Mouse (Mus musculus): ENCODE results near the gene Coro2b. TPM values are rescaled to one million over a fixed set of nuclear protein-coding genes. Genes with fewer than 3 reads are reported as not detected.

Coro2b gene
- polyA plus RNA-seq, 1 experiment, result 3.1 TPM

DNA sequence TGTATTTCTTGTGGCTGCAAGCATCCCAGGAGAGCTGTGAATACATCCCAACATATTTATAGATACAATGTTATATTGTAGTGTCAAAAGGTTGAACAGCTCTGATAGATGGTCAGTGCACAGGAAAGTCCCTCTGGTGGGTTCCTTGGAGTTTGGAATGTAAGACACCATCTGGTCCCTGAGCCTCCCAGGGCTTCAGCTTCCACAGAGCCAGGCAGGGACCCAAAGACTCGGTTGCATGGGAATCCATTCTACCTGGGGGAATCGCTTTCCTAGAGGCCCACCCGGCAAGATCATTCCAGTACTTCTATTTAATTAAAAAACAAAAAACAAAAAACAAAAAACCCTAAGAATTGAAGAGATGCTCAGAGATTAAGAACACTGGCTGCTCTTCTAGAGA lies 78.4 kb downstream of the Coro2b start:
- Histone ChIP-seq H3K9me3 (replicated peaks; ENCODE audit: control insufficient read depth, insufficient read depth, low read length, poor library complexity, severe bottlenecking) (no peaks in the 10 kb centered on the region), H3K27me3 (ENCODE audit: control insufficient read depth, insufficient read depth, low read length, poor library complexity, severe bottlenecking) (no peaks in the 10 kb centered on the region), H3K27ac (ENCODE audit: insufficient read depth, low read length) (no peak overlapping the region), H3K4me1 (ENCODE audit: control insufficient read depth, insufficient read depth, low read length) (peaks cover 2% of the 10 kb centered on the region), H3K4me3 (ENCODE audit: low read depth, low read length) (no peak overlapping the region), H3K9ac (ENCODE audit: low read depth, poor library complexity, severe bottlenecking) (no peak overlapping the region), H3K36me3 (ENCODE audit: control insufficient read depth, insufficient read depth, low read length, poor library complexity, severe bottlenecking) (no peaks in the 10 kb centered on the region)
- TF ChIP-seq POLR2A (IDR thresholded peaks at IDR 0.05; ENCODE audit: insufficient read depth, low read length) (no peak), CTCF (IDR thresholded peaks at IDR 0.05; ENCODE audit: low read depth, low read length) (no peak), EP300 (IDR thresholded peaks at IDR 0.05; ENCODE audit: insufficient read depth, low read depth, low read length) (no peak)

DNA sequence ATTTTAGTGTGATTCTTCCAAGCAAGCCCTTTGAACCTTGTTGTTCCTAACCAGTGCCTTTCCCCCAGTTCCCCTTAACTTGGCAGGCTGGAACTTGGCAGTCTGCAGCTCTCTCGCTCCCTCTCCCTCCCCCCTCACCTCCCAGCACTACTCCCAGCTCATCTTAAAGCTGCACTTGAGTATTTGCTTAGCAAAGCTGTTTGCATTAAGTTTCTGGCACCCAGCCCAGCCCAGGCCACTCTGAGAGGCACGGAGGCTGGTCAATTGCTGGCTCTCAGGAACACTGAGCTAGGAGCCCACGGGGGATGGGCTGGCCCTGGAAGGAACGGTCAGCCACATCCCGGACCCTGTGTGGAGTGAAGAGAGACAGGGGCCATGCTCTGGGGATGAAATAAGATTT lies 80.8 kb downstream of the Coro2b start:
- H3K36me3 ChIP-seq (ENCODE audit: control insufficient read depth, insufficient read depth, low read length, poor library complexity, severe bottlenecking), result no peaks in the 10 kb centered on the region

DNA sequence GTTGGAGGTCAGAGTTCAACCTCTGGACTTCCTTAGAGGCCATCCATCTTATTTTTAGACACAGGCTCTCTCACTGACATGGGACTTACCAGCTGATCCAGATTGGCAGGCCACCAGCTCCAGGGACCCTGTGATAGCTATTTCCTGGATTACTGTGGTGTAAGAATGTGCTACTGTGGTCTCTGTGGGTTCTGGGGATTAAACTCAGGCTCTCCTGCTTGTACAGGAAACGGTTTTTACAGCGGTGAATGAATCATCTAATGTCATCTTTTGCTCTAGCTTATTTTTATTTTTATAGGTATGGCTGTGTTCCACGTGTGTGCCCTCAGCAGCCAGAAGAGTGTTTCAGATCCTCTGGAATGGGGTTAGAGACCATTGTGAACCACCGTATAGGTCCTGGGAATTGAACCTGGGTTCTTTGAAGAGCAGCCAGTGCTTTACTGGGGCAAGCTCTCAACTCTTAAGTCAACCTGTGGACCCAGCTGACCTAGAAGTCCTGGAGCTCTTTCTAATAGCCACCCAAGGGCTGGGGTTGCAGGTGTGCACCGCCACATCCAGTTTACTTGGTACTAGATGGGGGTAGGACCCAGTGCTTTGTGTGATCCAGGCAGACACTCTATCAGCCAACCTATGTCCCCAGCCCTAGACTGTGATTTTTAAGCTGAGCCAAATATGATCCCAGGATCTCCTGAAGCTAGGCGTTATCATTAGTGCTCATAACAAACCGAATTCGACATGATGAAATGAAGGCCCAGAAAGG lies 81.5 kb downstream of the Coro2b start:
- Histone ChIP-seq H3K27ac (ENCODE audit: insufficient read depth, low read length) (no peak overlapping the region), H3K27me3 (ENCODE audit: control insufficient read depth, insufficient read depth, low read length, poor library complexity, severe bottlenecking) (no peaks in the 10 kb centered on the region), H3K9me3 (replicated peaks; ENCODE audit: control insufficient read depth, insufficient read depth, low read length, poor library complexity, severe bottlenecking) (no peaks in the 10 kb centered on the region), H3K9ac (ENCODE audit: low read depth, poor library complexity, severe bottlenecking) (no peak overlapping the region), H3K4me3 (ENCODE audit: low read depth, low read length) (no peak overlapping the region), H3K4me1 (ENCODE audit: control insufficient read depth, insufficient read depth, low read length) (no peaks in the 10 kb centered on the region), H3K36me3 (ENCODE audit: control insufficient read depth, insufficient read depth, low read length, poor library complexity, severe bottlenecking) (no peaks in the 10 kb centered on the region)
- no peak for TF ChIP-seq CTCF (IDR thresholded peaks at IDR 0.05; ENCODE audit: low read depth, low read length)
- TF ChIP-seq POLR2A (IDR thresholded peaks at IDR 0.05; ENCODE audit: insufficient read depth, low read length), result no peak
- TF ChIP-seq EP300 (IDR thresholded peaks at IDR 0.05; ENCODE audit: insufficient read depth, low read depth, low read length), result no peak

More for the DNA sequence above, 80.8 kb downstream of the Coro2b start:
- Histone ChIP-seq H3K9ac (ENCODE audit: low read depth, poor library complexity, severe bottlenecking) (no peak overlapping the region), H3K9me3 (replicated peaks; ENCODE audit: control insufficient read depth, insufficient read depth, low read length, poor library complexity, severe bottlenecking) (no peaks in the 10 kb centered on the region), H3K27ac (ENCODE audit: insufficient read depth, low read length) (no peak overlapping the region), H3K4me1 (ENCODE audit: control insufficient read depth, insufficient read depth, low read length) (no peaks in the 10 kb centered on the region), H3K27me3 (ENCODE audit: control insufficient read depth, insufficient read depth, low read length, poor library complexity, severe bottlenecking) (no peaks in the 10 kb centered on the region), H3K4me3 (ENCODE audit: low read depth, low read length) (no peak overlapping the region)
- TF ChIP-seq EP300 (IDR thresholded peaks at IDR 0.05; ENCODE audit: insufficient read depth, low read depth, low read length) (no peak), CTCF (IDR thresholded peaks at IDR 0.05; ENCODE audit: low read depth, low read length) (no peak), POLR2A (IDR thresholded peaks at IDR 0.05; ENCODE audit: insufficient read depth, low read length) (no peak)

DNA sequence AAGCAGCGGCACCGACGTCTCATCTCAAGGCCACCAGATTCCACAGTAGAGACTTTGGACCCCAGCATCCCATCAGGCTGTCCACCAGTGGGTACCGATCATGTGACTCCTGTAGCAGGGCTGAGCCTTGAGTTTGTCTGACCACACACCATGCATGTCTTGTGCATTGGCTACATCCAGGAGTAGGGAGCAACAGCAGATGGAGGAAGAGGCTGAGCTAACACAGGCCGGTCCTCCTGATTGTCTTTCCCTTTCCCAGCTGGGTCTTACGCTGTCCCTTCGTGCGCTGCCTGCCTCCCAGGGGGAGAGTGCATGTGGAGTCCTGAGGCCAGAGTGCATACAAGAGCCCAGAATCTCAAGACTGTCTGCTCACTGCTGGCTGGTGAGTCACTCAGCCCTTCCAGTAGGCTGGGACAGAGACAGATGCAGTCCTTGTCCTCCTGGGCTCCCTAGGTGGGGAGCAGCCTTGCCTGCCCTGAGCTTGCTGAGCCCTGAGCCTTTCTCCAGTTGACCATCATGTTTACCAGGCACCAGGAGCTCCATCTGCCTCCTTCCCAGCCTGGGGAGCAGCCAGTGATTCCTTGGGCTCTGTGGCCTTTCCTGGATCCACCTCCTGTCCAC lies 84.4 kb downstream of the Coro2b start:
- no peaks in the 10 kb centered on the region for H3K9me3 ChIP-seq (replicated peaks; ENCODE audit: control insufficient read depth, insufficient read depth, low read length, poor library complexity, severe bottlenecking)
- H3K9ac ChIP-seq (ENCODE audit: low read depth, poor library complexity, severe bottlenecking), result no peak overlapping the region
- no peak overlapping the region for H3K4me3 ChIP-seq (ENCODE audit: low read depth, low read length)
- TF ChIP-seq CTCF (IDR thresholded peaks at IDR 0.05; ENCODE audit: low read depth, low read length) (no peak), EP300 (IDR thresholded peaks at IDR 0.05; ENCODE audit: insufficient read depth, low read depth, low read length) (no peak), POLR2A (IDR thresholded peaks at IDR 0.05; ENCODE audit: insufficient read depth, low read length) (no peak)
- H3K27me3 ChIP-seq (ENCODE audit: control insufficient read depth, insufficient read depth, low read length, poor library complexity, severe bottlenecking), result no peaks in the 10 kb centered on the region
- H3K36me3 ChIP-seq (ENCODE audit: control insufficient read depth, insufficient read depth, low read length, poor library complexity, severe bottlenecking), result no peaks in the 10 kb centered on the region
- H3K27ac ChIP-seq (ENCODE audit: insufficient read depth, low read length), result no peak overlapping the region
- H3K4me1 ChIP-seq (ENCODE audit: control insufficient read depth, insufficient read depth, low read length), result no peaks in the 10 kb centered on the region

DNA sequence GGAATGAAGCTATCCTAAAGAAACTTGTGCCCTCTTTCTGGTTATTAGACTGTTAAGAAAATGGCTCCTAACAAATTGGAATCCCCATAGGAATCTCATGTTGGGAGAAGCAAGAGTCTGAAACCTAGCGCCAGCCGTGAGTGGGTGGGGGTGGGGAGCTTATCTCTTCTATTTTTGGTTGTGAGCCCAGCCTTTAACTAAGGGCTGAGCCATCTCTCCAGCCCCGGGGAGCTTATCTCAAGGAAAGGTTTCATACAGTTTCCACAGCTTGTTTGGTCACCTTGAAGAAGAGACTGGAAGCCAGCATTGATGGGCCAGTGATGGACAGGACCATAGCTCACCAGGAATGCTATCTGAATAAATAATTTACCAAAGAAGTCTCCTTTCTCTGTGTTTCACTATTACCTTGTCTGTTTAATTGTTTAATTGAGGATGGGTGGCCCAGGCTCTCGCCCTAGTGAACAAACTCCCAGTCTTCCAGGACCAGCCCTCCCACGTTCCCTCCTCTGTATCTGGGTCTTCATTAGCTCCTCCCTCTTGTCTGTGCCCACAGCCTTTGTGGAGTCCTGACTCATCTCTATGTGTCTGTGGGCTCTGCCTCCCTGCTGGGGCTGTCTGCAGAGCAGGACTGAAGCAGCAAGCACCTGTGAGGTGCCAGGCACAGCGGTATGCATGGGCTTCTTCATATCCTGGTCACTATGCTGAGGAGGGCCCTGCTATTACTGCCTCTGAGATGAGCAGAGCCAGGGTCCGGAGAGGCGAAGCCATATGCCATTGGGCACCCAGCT lies 85.1 kb downstream of the Coro2b start:
- TF ChIP-seq POLR2A (IDR thresholded peaks at IDR 0.05; ENCODE audit: insufficient read depth, low read length) (no peak), EP300 (IDR thresholded peaks at IDR 0.05; ENCODE audit: insufficient read depth, low read depth, low read length) (no peak), CTCF (IDR thresholded peaks at IDR 0.05; ENCODE audit: low read depth, low read length) (no peak)
- H3K27me3 ChIP-seq (ENCODE audit: control insufficient read depth, insufficient read depth, low read length, poor library complexity, severe bottlenecking), result no peaks in the 10 kb centered on the region
- no peaks in the 10 kb centered on the region for H3K36me3 ChIP-seq (ENCODE audit: control insufficient read depth, insufficient read depth, low read length, poor library complexity, severe bottlenecking)
- H3K9ac ChIP-seq (ENCODE audit: low read depth, poor library complexity, severe bottlenecking), result no peak overlapping the region
- H3K9me3 ChIP-seq (replicated peaks; ENCODE audit: control insufficient read depth, insufficient read depth, low read length, poor library complexity, severe bottlenecking), result no peaks in the 10 kb centered on the region
- no peak overlapping the region for H3K4me3 ChIP-seq (ENCODE audit: low read depth, low read length)
- no peak overlapping the region for H3K27ac ChIP-seq (ENCODE audit: insufficient read depth, low read length)
- no peaks in the 10 kb centered on the region for H3K4me1 ChIP-seq (ENCODE audit: control insufficient read depth, insufficient read depth, low read length)

Data from ES-Bruce4 (cell line).